Mouse (Mus musculus): ENCODE data around the gene Daxx.

GRCm38 (mm10) chr17:33932448-33932847 lies 23.2 kb downstream of the Daxx start:
- TF ChIP-seq CTCF (IDR thresholded peaks at IDR 0.05; ENCODE audit: borderline replicate concordance, extremely low read depth, insufficient read depth, insufficient read length) (no peak), POLR2A (IDR thresholded peaks at IDR 0.05; ENCODE audit: borderline replicate concordance, extremely low read depth, insufficient read depth, insufficient read length, poor library complexity, severe bottlenecking) (no peak)

Data from brain, embryonic 14.5 days (tissue).